Mouse (Mus musculus): Measurements from ENCODE around the gene Ppp1r12c. TPM values are rescaled to one million over a fixed set of nuclear protein-coding genes. Genes with fewer than 3 reads are reported as not detected.

Gene Ppp1r12c
- polyA plus RNA-seq, 1 experiment, result 54.6 TPM

DNA sequence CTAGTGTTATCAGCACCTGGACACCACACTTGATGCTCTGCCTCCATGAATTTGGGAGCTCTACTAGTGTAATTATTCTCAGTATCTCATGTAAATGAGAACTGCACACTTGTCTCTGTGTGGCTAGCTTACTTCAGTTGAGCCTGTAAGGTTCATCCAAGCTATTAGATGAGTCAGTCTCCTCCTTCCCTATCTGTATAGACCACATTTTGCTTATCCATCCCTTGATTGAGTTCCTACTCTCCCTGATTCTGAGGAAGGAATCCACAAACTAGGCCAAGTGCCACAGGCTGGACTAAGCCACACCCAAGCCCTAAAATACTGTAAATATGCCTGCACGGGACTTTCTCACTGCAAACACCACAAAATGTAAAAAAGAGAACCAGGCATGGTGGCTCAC lies 7.5 kb downstream of the Ppp1r12c start:
- H3K27me3 ChIP-seq (ENCODE audit: control insufficient read depth, insufficient read depth, insufficient read length), result no peaks in the 10 kb centered on the region
- no peak for TF ChIP-seq MAX (IDR thresholded peaks at IDR 0.05)
- TF ChIP-seq MYOD1 (IDR thresholded peaks at IDR 0.05; ENCODE audit: control insufficient read depth, insufficient read length, low read depth), result no peak
- no peak for TF ChIP-seq CTCF (IDR thresholded peaks at IDR 0.05; ENCODE audit: control insufficient read depth, insufficient read depth, insufficient read length)
- no peak for TF ChIP-seq USF1 (IDR thresholded peaks at IDR 0.05; ENCODE audit: low read depth)
- TF ChIP-seq FOSL1 (IDR thresholded peaks at IDR 0.05; ENCODE audit: insufficient read depth, low read length, poor library complexity, severe bottlenecking), result no peak
- no peak for TF ChIP-seq MYOG (IDR thresholded peaks at IDR 0.05; ENCODE audit: control insufficient read depth, extremely low read depth, insufficient read length)
- no peak for TF ChIP-seq CEBPB (IDR thresholded peaks at IDR 0.05; ENCODE audit: low read depth)
- H3ac ChIP-seq (ENCODE audit: control insufficient read depth, insufficient read length, low read depth), result no peak overlapping the region
- no peak overlapping the region for H3K4me3 ChIP-seq (ENCODE audit: insufficient read depth, poor library complexity, severe bottlenecking)
- H3K79me2 ChIP-seq (ENCODE audit: control insufficient read depth, insufficient read depth), result peaks cover 85% of the 10 kb centered on the region
- peaks cover 46% of the 10 kb centered on the region for H3K79me3 ChIP-seq (ENCODE audit: low read depth)
- H3K36me3 ChIP-seq (ENCODE audit: control insufficient read depth, insufficient read depth), result peaks cover 35% of the 10 kb centered on the region

DNA sequence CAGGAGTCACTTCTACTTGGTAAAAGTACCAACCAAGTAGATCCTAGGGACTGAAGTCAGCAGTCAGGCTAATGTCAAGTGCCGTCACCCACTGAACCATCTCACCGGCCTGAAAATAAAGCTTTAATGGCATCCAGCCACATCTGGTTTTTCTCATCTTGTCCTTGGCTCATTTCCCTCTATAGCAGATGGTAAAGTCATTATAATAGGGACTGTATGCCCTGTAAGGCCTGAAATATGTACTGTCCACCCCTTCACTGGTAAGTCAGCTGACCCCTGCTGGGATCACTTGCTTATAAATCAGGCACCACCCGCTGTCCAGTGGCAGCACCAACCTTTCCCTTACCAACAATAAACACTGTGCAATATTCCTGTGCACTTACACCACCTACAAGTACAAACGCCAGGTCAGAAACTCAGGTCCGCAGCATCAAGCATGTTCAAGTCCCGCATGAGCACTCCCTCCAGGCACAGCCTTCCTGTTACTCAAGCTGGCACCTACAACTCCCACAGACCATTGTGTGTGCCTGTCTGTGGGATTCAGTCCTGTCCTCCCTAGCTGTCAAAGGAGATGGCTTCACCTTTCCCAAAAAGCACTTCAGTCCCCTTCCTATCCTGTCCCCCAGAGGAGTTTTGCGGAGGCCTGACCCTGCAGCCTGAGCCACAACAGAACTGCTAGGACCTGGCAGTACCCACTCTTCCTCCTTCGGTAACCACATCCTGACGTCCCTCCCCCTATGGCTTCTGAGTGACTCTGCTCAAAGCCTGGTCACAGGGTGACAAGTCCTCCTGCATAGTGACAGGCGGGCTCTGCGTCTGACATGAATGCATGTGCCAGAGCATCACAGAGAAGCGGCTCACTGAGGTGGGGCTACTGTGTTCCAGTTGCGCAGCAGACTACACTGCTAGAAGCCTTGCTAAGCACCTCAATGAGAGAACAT lies 8.9 kb downstream of the Ppp1r12c start:
- Histone ChIP-seq H3K4me3 (ENCODE audit: insufficient read depth, poor library complexity, severe bottlenecking) (no peak overlapping the region), H3K79me3 (ENCODE audit: low read depth) (peaks cover 45% of the 10 kb centered on the region), H3K36me3 (ENCODE audit: control insufficient read depth, insufficient read depth) (peaks cover 45% of the 10 kb centered on the region), H3K27me3 (ENCODE audit: control insufficient read depth, insufficient read depth, insufficient read length) (no peaks in the 10 kb centered on the region), H3ac (ENCODE audit: control insufficient read depth, insufficient read length, low read depth) (no peak overlapping the region), H3K79me2 (ENCODE audit: control insufficient read depth, insufficient read depth) (peaks cover 83% of the 10 kb centered on the region)
- no peak for TF ChIP-seq CTCF (IDR thresholded peaks at IDR 0.05; ENCODE audit: control insufficient read depth, insufficient read depth, insufficient read length)
- TF ChIP-seq MAX (IDR thresholded peaks at IDR 0.05), result no peak
- no peak for TF ChIP-seq MYOG (IDR thresholded peaks at IDR 0.05; ENCODE audit: control insufficient read depth, extremely low read depth, insufficient read length)
- TF ChIP-seq USF1 (IDR thresholded peaks at IDR 0.05; ENCODE audit: low read depth), result peak; percentile 37
- TF ChIP-seq MYOD1 (IDR thresholded peaks at IDR 0.05; ENCODE audit: control insufficient read depth, insufficient read length, low read depth), result no peak
- TF ChIP-seq CEBPB (IDR thresholded peaks at IDR 0.05; ENCODE audit: low read depth), result no peak
- TF ChIP-seq FOSL1 (IDR thresholded peaks at IDR 0.05; ENCODE audit: insufficient read depth, low read length, poor library complexity, severe bottlenecking), result no peak

DNA sequence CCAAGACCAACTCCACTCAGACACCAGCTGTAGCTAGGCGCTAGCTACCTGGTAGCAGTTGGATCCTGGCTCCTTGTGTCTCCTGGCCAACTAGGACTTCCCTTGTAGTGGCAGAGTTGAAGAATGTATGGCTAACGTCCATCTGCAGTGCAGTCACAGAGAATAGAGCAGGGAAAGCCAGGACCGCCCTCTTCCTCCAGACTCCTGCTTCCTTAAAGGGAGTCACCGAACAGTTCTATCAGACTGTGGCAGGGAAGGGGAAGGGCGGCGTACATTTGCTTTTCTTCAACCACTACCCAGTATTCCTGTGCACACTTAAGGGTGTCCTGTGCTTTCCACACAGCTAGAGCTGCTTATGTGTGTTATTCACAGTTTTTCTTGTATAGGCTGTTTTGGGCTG lies 10.2 kb downstream of the Ppp1r12c start:
- Histone ChIP-seq H3K27me3 (ENCODE audit: control insufficient read depth, insufficient read depth, insufficient read length) (no peaks in the 10 kb centered on the region), H3K36me3 (ENCODE audit: control insufficient read depth, insufficient read depth) (peaks cover 43% of the 10 kb centered on the region)

DNA sequence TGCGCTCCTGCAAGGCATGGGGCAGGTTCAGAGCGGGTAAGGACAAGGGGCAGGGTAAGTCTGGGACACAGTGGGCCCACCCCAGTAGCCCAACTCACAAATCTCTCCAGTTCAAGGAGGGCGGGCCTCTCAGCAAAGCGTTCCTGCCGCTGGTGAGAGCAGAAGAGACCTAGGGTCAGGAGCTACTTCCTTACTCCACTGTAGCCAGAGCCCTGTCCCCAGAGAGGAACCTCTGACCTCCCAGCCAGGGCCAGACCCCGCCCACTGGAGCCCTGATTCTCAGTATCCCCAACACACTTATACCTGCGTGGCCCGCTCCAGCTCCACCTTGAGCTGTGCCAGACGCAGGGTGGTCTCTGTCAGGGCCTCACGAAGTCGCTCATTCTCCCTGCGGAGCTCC lies 19.2 kb downstream of the Ppp1r12c start:
- H3ac ChIP-seq (ENCODE audit: control insufficient read depth, insufficient read length, low read depth), result no peak overlapping the region
- H3K79me2 ChIP-seq (ENCODE audit: control insufficient read depth, insufficient read depth), result peaks cover 5% of the 10 kb centered on the region
- H3K36me3 ChIP-seq (ENCODE audit: control insufficient read depth, insufficient read depth), result peaks cover 14% of the 10 kb centered on the region
- no peaks in the 10 kb centered on the region for H3K27me3 ChIP-seq (ENCODE audit: control insufficient read depth, insufficient read depth, insufficient read length)
- no peak overlapping the region for H3K4me3 ChIP-seq (ENCODE audit: insufficient read depth, poor library complexity, severe bottlenecking)
- TF ChIP-seq MYOG (IDR thresholded peaks at IDR 0.05; ENCODE audit: control insufficient read depth, extremely low read depth, insufficient read length) (no peak), USF1 (IDR thresholded peaks at IDR 0.05; ENCODE audit: low read depth) (no peak), CTCF (IDR thresholded peaks at IDR 0.05; ENCODE audit: control insufficient read depth, insufficient read depth, insufficient read length) (no peak), MYOD1 (IDR thresholded peaks at IDR 0.05; ENCODE audit: control insufficient read depth, insufficient read length, low read depth) (no peak), MAX (IDR thresholded peaks at IDR 0.05) (no peak), CEBPB (IDR thresholded peaks at IDR 0.05; ENCODE audit: low read depth) (no peak)
- H3K79me3 ChIP-seq (ENCODE audit: low read depth), result no peaks in the 10 kb centered on the region

More for the DNA sequence above, 10.2 kb downstream of the Ppp1r12c start:
- Histone ChIP-seq H3K4me3 (ENCODE audit: insufficient read depth, poor library complexity, severe bottlenecking) (no peak overlapping the region), H3K79me3 (ENCODE audit: low read depth) (peaks cover 33% of the 10 kb centered on the region), H3K79me2 (ENCODE audit: control insufficient read depth, insufficient read depth) (peaks cover 79% of the 10 kb centered on the region), H3ac (ENCODE audit: control insufficient read depth, insufficient read length, low read depth) (no peak overlapping the region)
- TF ChIP-seq CEBPB (IDR thresholded peaks at IDR 0.05; ENCODE audit: low read depth), result no peak

DNA sequence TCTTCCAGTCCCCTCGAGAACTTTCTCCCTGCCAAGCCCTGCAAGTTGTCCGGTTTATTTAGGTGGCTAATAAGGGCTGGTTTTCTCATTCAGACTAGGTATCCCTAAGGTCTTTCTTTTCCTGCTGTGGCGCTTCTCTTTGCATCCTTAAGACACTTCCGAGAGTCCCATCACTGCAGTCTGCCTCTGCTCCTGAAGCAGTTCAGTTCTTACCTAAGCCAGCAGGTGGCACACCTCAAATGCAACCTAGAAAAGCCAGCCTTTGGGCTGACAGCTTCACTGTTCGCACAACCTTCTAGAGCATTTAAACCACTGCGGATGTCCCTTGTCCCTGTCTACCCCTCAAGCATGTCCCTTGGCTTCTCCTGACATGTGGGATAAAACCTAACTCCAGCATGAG lies 21.8 kb downstream of the Ppp1r12c start:
- no peak overlapping the region for H3K4me3 ChIP-seq (ENCODE audit: insufficient read depth, poor library complexity, severe bottlenecking)
- TF ChIP-seq FOSL1 (IDR thresholded peaks at IDR 0.05; ENCODE audit: insufficient read depth, low read length, poor library complexity, severe bottlenecking), result no peak
- no peak for TF ChIP-seq MYOG (IDR thresholded peaks at IDR 0.05; ENCODE audit: control insufficient read depth, extremely low read depth, insufficient read length)
- peak; percentile 18 for TF ChIP-seq CTCF (IDR thresholded peaks at IDR 0.05; ENCODE audit: control insufficient read depth, insufficient read depth, insufficient read length)
- no peak for TF ChIP-seq CEBPB (IDR thresholded peaks at IDR 0.05; ENCODE audit: low read depth)
- TF ChIP-seq MYOD1 (IDR thresholded peaks at IDR 0.05; ENCODE audit: control insufficient read depth, insufficient read length, low read depth), result no peak

More for the DNA sequence above, 21.8 kb downstream of the Ppp1r12c start:
- Histone ChIP-seq H3ac (ENCODE audit: control insufficient read depth, insufficient read length, low read depth) (no peak overlapping the region), H3K79me3 (ENCODE audit: low read depth) (no peaks in the 10 kb centered on the region), H3K36me3 (ENCODE audit: control insufficient read depth, insufficient read depth) (peaks cover 3% of the 10 kb centered on the region), H3K79me2 (ENCODE audit: control insufficient read depth, insufficient read depth) (no peaks in the 10 kb centered on the region), H3K27me3 (ENCODE audit: control insufficient read depth, insufficient read depth, insufficient read length) (no peaks in the 10 kb centered on the region)

Data from C2C12 (cell line).